Mouse (Mus musculus) ES-E14 (cell line): Measurements from ENCODE around the gene Kcnip2.

Experiments
- CHD2 ChIP-seq: IDR thresholded peaks from 2 replicates; pipeline ENCODE4 v1.6.1; 2014; ENCODE audit warnings: mild to moderate bottlenecking, low read depth, low read length, inconsistent platforms
- HCFC1 ChIP-seq: IDR thresholded peaks from 2 replicates; pipeline ENCODE4 v1.6.1; 2012; ENCODE audit warnings: low read length, inconsistent platforms, borderline replicate concordance; ENCODE audit not compliant: insufficient read depth
- MAFK ChIP-seq: IDR thresholded peaks from 2 replicates; pipeline ENCODE4 v1.6.1; 2014; ENCODE audit warnings: mild to moderate bottlenecking, low read depth, low read length, inconsistent platforms; ENCODE audit not compliant: insufficient read depth
- ZC3H11A ChIP-seq: IDR thresholded peaks from 2 replicates; pipeline ENCODE4 v1.6.1; 2012; ENCODE audit warnings: low read depth, mild to moderate bottlenecking, inconsistent platforms, low read length, borderline replicate concordance
- ZNF384 ChIP-seq: IDR thresholded peaks from 2 replicates; pipeline ENCODE4 v1.6.1; 2012; ENCODE audit warnings: low read depth, low read length, inconsistent platforms

DNA sequence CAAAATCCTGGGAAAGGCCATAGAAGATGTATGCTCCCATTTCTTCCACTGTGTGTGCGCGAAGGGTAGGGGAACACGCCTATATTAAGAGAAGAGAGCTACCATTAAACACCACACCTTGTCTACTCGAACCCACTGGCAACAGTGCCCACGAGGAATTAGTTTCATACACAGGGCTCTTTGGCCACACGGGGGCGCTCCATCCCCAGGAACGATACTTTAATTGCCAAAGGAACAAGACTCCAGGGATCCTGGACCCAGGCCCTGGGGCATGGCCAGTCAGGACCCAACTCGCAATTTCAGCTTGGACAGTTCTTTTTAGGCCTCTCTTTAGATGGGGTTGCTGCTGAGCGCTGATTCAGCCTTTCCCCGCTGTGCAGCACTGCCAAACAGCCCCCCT, 2.6 kb downstream of the Kcnip2 start:
- peak; percentile 56; the same call in 1 of the 2 replicates for TF ChIP-seq ZC3H11A
- no peak for TF ChIP-seq HCFC1
- TF ChIP-seq ZNF384: no peak
- TF ChIP-seq CHD2: no peak
- TF ChIP-seq MAFK: 0 out of 2 replicates have a peak, but pooled peaks have one; percentile 6
